Mouse (Mus musculus) kidney, embryonic 14.5 days (tissue): ENCODE data around the gene Ctps. TPM values are rescaled to one million over a fixed set of nuclear protein-coding genes. Genes with fewer than 3 reads are reported as not detected.

ENCODE experiments used
- ATAC-seq: fragments of 200-750 bp; cut with Nextera tagmentation; 2 replicates; pipeline ENCODE4 v1.8.0; 2017; ENCODE audit warnings: moderate number of reproducible peaks, mild to moderate bottlenecking, moderate TSS enrichment, moderate library complexity; ENCODE audit not compliant: low FRiP score, low TSS enrichment
- H3K27ac ChIP-seq: fragments of 300-500 bp; sonication (generic); 2 replicates; pipeline ENCODE4 v1.5.1; 2014; ENCODE audit warnings: low read depth, mild to moderate bottlenecking, low read length, moderate library complexity, mixed read lengths
- H3K27me3 ChIP-seq: fragments of 300-500 bp; sonication (generic); 2 replicates; pipeline ENCODE4 v1.6.1; 2014; ENCODE audit warnings: mild to moderate bottlenecking, low read length; ENCODE audit not compliant: control insufficient read depth, insufficient read depth
- H3K36me3 ChIP-seq: fragments of 300-500 bp; sonication (generic); 2 replicates; pipeline ENCODE4 v1.6.1; 2014; ENCODE audit warnings: low read length, mixed read lengths; ENCODE audit not compliant: control insufficient read depth, insufficient read depth
- H3K4me1 ChIP-seq: fragments of 300-500 bp; sonication (generic); 2 replicates; pipeline ENCODE4 v1.6.1; 2014; ENCODE audit warnings: low read length, mixed read lengths; ENCODE audit not compliant: control insufficient read depth, insufficient read depth
- H3K4me2 ChIP-seq: fragments of 300-500 bp; sonication (generic); replicated peaks from 2 replicates; pipeline ENCODE4 v1.6.1; 2014; ENCODE audit warnings: low read depth, mild to moderate bottlenecking, low read length
- H3K4me3 ChIP-seq: fragments of 300-500 bp; sonication (generic); 2 replicates; pipeline ENCODE4 v1.5.1; 2014; ENCODE audit warnings: mild to moderate bottlenecking, low read length
- H3K9ac ChIP-seq: fragments of 300-500 bp; sonication (generic); 2 replicates; pipeline ENCODE4 v1.6.1; 2014; ENCODE audit warnings: low read depth, mild to moderate bottlenecking, low read length, moderate library complexity
- H3K9me3 ChIP-seq: fragments of 300-500 bp; sonication (generic); 2 replicates; pipeline ENCODE4 v1.6.1; 2016; ENCODE audit warnings: low read length; ENCODE audit not compliant: control insufficient read depth
- WGBS: fragments of 180-500 bp; shearing (Covaris S2); extraction: QIAGEN DNeasy Blood & Tissue Kit; methylation state at CpG from one replicate; pipeline ENCODE4 v1.1.7; 2014; 5-methylcytosine and 5-hydroxymethylcytosine counted together
- polyA plus RNA-seq: library from polyadenylated mRNA; unstranded; fragments of >200 nt; fragmentation: Nextera tagmentation; extraction: Ambion mirVana; gene quantifications from 2 replicates; pipeline ENCODE4 v1.2.1, GENCODE M21; 2014

Gene Ctps
- polyA plus RNA-seq, 1 experiment from 2014 or later = 102 TPM

DNA sequence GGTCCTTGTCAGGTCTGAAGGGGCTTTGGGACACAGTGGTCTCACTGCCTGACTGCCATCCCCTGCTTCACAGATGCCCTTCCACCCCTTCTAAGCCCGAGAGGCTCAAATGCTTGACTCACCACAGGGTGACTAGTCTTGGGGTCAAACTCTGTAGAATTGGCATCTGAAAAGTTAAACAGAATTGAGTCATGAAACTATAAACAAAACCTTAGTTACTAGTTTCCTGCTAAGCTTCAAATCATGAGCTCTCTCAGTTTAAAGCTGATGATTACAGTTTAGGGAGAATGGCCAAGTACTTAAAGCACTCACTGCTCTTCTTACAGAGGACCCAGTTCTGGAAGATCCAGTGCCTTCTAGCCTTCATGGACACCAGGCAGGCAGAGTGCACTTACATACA, 25.2 kb downstream of the Ctps start:
- Histone ChIP-seq H3K9ac (no peak overlapping the region), H3K36me3 (peaks cover 97% of the 10 kb centered on the region), H3K4me3 (no peak overlapping the region), H3K4me2 (no peak overlapping the region), H3K27ac (no peak overlapping the region), H3K9me3 (no peaks in the 10 kb centered on the region), H3K27me3 (no peaks in the 10 kb centered on the region), H3K4me1 (no peaks in the 10 kb centered on the region)
- 97% methylated on average over 1 of the region's 1 CpGs for whole genome bisulfite sequencing
- ATAC-seq = no peak

DNA sequence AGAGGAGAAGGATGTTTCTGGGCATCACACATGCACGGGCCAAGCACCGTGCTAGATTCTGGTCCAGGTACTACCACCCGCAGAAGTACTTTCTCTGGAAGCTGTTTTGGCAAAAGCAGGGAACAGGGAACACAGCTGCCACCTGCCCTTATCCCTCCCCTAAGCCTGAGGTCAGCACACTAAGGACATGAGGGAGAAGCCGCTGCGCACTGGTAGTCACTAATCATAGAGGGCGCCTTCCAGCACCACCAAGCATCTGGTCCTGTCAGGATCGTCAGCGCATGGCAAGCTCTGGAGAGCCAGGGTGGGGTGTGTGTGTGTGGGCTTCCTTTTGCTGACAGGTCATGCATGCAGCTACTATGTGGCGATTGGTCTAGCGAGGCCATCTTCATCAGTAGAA, 31.4 kb downstream of the Ctps start:
- no peaks in the 10 kb centered on the region for H3K9me3 ChIP-seq
- H3K27me3 ChIP-seq = no peaks in the 10 kb centered on the region
- no peak overlapping the region for H3K4me2 ChIP-seq
- H3K27ac ChIP-seq = no peak overlapping the region
- peaks cover 52% of the 10 kb centered on the region for H3K36me3 ChIP-seq
- WGBS = 87% methylated on average over 10 of the region's 10 CpGs
- H3K9ac ChIP-seq = no peak overlapping the region
- H3K4me3 ChIP-seq = no peak overlapping the region
- H3K4me1 ChIP-seq = no peaks in the 10 kb centered on the region
- ATAC-seq = peak; percentile 39; the same call in 1 of the 2 replicates

DNA sequence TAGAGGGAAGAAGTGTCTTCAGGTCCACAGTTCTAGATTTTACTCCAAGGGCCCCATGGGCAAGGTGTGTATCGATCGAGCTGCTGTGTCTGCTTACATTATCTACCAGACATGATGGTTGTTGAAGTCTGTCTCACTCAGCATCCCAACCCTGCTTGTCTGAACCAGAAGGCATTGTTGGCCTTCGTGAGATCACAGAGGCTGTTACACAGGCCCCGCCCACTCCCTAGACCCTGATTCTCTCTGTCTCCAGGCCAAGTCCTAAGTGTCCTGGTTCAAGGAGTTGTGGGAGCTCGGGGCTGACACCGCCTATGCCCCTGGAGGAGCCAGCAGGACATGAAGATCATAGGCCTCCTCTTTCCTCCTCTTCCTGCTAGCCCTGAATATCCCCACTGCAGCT, 38.1 kb downstream of the Ctps start, which contains the start of gene Slfnl1:
Slfnl1 (plus strand) TSS at position 246 of the 400 bp plus-strand sequence.
- Histone ChIP-seq H3K4me2 (no peak within 1 kb of the TSS), H3K27ac (no peak within 1 kb of the TSS), H3K9me3 (no peaks in the 10 kb centered on the region), H3K9ac (no peak within 1 kb of the TSS), H3K36me3 (peaks cover 37% of the 10 kb centered on the region), H3K4me3 (no peak within 1 kb of the TSS), H3K27me3 (no peaks in the 10 kb centered on the region), H3K4me1 (no peaks in the 10 kb centered on the region)
- WGBS = 95% methylated on average over 6 of the region's 6 CpGs
- ATAC-seq = no peak

DNA sequence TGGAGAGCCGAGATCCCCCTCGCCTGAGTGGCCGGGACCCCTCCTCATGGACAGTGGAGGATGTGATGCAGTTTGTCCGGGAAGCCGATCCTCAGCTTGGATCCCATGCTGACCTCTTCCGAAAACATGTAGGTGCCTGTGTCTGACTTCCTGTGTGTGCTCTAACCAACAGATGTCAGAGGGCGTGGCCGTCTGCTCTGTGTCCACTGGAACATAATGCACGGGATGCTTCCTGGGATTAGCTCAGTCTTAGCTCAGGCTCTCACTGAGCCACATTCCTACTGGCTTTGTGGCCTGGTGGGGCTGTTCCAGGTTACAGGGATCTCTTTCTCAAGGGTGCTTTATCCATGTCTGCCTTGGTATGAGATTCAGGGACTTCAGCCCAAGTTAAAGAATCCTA, 41.9 kb downstream of the Ctps start:
- no peaks in the 10 kb centered on the region for H3K27me3 ChIP-seq
- no peak overlapping the region for H3K4me3 ChIP-seq
- 82% methylated on average over 9 of the region's 9 CpGs for WGBS
- peaks cover 61% of the 10 kb centered on the region for H3K36me3 ChIP-seq
- no peaks in the 10 kb centered on the region for H3K9me3 ChIP-seq
- H3K9ac ChIP-seq = no peak overlapping the region
- ATAC-seq = no peak
- no peaks in the 10 kb centered on the region for H3K4me1 ChIP-seq
- no peak overlapping the region for H3K27ac ChIP-seq
- H3K4me2 ChIP-seq = no peak overlapping the region

DNA sequence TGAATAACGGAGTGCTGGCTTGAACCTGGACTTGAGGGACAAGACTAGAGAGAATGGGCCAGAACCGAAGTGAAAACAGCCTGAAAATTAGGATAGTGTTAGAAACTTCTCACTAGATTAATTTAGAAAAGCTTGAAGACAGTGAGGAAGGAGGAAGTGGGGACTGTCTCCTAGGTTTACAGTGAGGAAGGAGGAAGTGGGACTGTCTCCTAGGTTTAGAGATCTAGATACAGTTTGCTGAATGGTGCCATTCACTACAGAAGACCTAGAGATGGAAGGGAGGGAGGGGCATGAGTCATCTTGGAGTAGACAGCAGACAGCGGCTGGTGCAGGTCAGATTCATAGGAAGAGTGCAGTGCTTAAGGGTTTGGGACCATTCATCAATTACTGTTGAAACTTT, 47.0 kb downstream of the Ctps start:
- 99% methylated on average over 3 of the region's 3 CpGs for WGBS

DNA sequence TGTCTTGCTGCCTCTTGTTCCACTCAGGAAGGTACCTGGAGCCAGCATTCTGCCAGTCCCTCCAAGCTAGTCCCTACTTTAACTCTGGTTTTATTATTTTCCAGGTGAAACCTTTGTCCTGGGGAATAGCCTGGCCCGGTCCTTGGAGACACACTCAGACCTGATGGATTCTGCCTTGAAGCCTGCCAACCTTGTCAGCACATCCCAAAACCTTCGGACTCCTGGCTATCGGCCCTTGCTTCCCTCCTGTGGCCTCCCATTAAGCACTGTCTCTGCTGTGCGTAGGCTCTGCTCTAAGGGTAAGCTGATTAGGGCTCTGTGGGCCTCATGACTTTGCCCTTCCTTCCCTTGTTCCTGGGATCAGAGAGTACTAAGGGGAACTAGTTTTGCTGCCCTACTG, 47.7 kb downstream of the Ctps start:
- 96% methylated on average over 4 of the region's 4 CpGs for WGBS
- no peak overlapping the region for H3K9ac ChIP-seq
- ATAC-seq = no peak

More for the DNA sequence above, 47.0 kb downstream of the Ctps start:
- Histone ChIP-seq H3K27ac (no peak overlapping the region), H3K9ac (no peak overlapping the region), H3K9me3 (no peaks in the 10 kb centered on the region), H3K4me3 (no peak overlapping the region), H3K36me3 (peaks cover 59% of the 10 kb centered on the region), H3K4me1 (no peaks in the 10 kb centered on the region), H3K4me2 (no peak overlapping the region), H3K27me3 (no peaks in the 10 kb centered on the region)
- ATAC-seq = no peak

DNA sequence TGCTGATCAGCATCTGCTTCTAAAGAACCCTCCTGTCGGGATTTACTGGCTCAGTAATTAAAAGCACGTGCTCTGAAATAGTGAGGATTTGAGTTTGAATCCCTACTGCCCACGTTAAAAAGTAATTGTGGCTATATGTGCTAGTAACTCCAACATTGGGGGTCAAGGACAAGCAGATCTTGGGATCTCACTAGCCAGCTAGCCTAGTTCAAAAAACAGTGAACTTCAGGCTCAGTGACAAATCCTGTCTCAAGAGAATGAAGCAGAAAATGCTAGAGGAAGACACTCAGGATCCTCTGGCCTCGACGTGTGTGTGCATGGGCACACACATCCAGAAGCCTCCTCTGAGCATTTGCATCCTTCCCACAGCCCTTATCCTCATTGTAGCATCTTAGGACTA, 48.3 kb downstream of the Ctps start:
- Histone ChIP-seq H3K9me3 (no peaks in the 10 kb centered on the region), H3K27ac (no peak overlapping the region), H3K36me3 (peaks cover 63% of the 10 kb centered on the region), H3K9ac (no peak overlapping the region), H3K27me3 (no peaks in the 10 kb centered on the region), H3K4me1 (no peaks in the 10 kb centered on the region), H3K4me2 (no peak overlapping the region), H3K4me3 (no peak overlapping the region)
- 89% methylated on average over 5 of the region's 5 CpGs for WGBS
- no peak for ATAC-seq

More for the DNA sequence above, 47.7 kb downstream of the Ctps start:
- no peaks in the 10 kb centered on the region for H3K27me3 ChIP-seq
- no peak overlapping the region for H3K4me3 ChIP-seq
- H3K9me3 ChIP-seq = no peaks in the 10 kb centered on the region
- no peaks in the 10 kb centered on the region for H3K4me1 ChIP-seq
- peaks cover 59% of the 10 kb centered on the region for H3K36me3 ChIP-seq
- no peak overlapping the region for H3K27ac ChIP-seq
- no peak overlapping the region for H3K4me2 ChIP-seq

DNA sequence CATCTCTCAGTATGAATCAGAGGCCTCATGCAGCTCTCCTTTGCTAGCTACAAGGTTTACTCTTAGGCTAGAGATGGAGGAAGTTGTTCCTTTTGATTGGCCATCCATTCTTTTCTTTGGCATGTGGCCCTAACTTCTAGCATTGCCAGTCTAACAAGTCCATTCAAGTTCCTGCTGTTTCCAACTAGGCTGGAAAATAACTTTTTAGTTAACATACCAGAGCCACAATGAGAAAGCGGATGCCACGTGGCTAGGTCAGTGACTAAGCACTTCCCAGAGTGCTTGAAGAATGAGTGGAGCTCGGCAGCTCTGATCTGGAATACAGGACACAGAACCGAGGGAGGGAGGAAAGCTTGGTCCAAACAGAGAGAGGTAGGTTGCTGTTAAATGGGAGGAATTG, 52.7 kb downstream of the Ctps start:
- no peaks in the 10 kb centered on the region for H3K4me1 ChIP-seq
- no peak overlapping the region for H3K9ac ChIP-seq
- H3K36me3 ChIP-seq = peaks cover 49% of the 10 kb centered on the region
- H3K27ac ChIP-seq = no peak overlapping the region
- no peaks in the 10 kb centered on the region for H3K9me3 ChIP-seq
- no peak for ATAC-seq
- WGBS = 89% methylated on average over 4 of the region's 4 CpGs
- H3K4me2 ChIP-seq = no peak overlapping the region
- no peaks in the 10 kb centered on the region for H3K27me3 ChIP-seq
- H3K4me3 ChIP-seq = no peak overlapping the region

DNA sequence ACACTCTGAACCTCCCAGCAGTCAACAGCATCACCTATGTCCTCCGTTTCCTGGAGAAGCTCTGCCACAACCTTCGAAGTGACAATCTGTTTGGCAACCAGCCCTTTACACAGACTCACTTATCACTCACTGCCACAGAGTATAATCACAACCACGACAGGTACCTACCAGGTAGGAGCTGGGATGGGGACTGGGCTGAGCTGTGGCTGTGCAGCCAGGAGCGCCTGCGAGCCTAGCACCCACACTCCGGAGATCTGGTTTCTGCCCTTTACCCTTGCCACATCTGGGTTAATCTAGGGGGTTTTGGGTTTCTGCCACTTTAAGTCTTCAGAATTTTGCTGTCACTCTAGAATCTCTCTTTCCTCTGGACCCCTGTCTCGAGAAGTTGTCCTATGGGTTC, 53.2 kb downstream of the Ctps start:
- no peaks in the 10 kb centered on the region for H3K4me1 ChIP-seq
- H3K4me3 ChIP-seq = no peak overlapping the region
- no peak overlapping the region for H3K9ac ChIP-seq
- no peaks in the 10 kb centered on the region for H3K9me3 ChIP-seq
- ATAC-seq = no peak
- H3K27me3 ChIP-seq = no peaks in the 10 kb centered on the region
- 87% methylated on average over 7 of the region's 7 CpGs for WGBS
- no peak overlapping the region for H3K27ac ChIP-seq
- H3K36me3 ChIP-seq = peaks cover 45% of the 10 kb centered on the region
- H3K4me2 ChIP-seq = no peak overlapping the region
